Mouse (Mus musculus) MEL (cell line): Measurements from ENCODE around the gene Ets1. TPM values are rescaled to one million over a fixed set of nuclear protein-coding genes. Genes with fewer than 3 reads are reported as not detected.

Experiments
- DNase-seq: peaks from one replicate; pipeline ENCODE4 v3.0.0; 2011; ENCODE audit warnings: low read depth, low spot score
- H3K27ac ChIP-seq: 2 replicates; pipeline ENCODE4 v1.5.1; 2012; ENCODE audit warnings: low read depth, mild to moderate bottlenecking, control low read depth, low read length, moderate library complexity; ENCODE audit not compliant: control insufficient read depth
- H3K27me3 ChIP-seq, 2 experiments: fragments of 150-350 bp in 1 of 2; sonication (generic) in 1 of 2; 2 replicates each; pipeline ENCODE4 v1.6.1; 2012; ENCODE audit warnings: low read length in 2 of 2, mild to moderate bottlenecking in 2 of 2, improper control_type of control experiment in 1 of 2, moderate library complexity in 1 of 2; ENCODE audit not compliant: insufficient read depth in 2 of 2, control insufficient read depth in 1 of 2
- H3K36me3 ChIP-seq, 2 experiments: 2 replicates each; pipeline ENCODE4 v1.6.1; 2012 to 2014; ENCODE audit warnings: low read length in 2 of 2, improper control_type of control experiment in 1 of 2, inconsistent platforms in 1 of 2, mild to moderate bottlenecking in 1 of 2; ENCODE audit not compliant: insufficient read depth in 2 of 2, control insufficient read depth in 1 of 2
- H3K4me1 ChIP-seq, 2 experiments: fragments of 150-350 bp in 1 of 2; sonication (generic) in 1 of 2; 2 replicates each; pipeline ENCODE4 v1.6.1; 2012; ENCODE audit warnings: low read length in 2 of 2, improper control_type of control experiment in 1 of 2, mild to moderate bottlenecking in 1 of 2; ENCODE audit not compliant: insufficient read depth in 2 of 2, control insufficient read depth in 1 of 2
- H3K4me3 ChIP-seq, 2 experiments: fragments of 150-350 bp in 1 of 2; sonication (generic) in 1 of 2; 2 replicates each; pipeline ENCODE4 v1.5.1; 2012; ENCODE audit warnings: low read depth in 2 of 2, low read length in 2 of 2, mild to moderate bottlenecking in 2 of 2, moderate library complexity in 2 of 2, control low read depth in 1 of 2, improper control_type of control experiment in 1 of 2; ENCODE audit not compliant: control insufficient read depth in 1 of 2, insufficient read depth in 1 of 2
- H3K79me2 ChIP-seq: 2 replicates; pipeline ENCODE4 v1.6.1; 2012; ENCODE audit warnings: mild to moderate bottlenecking, low read length, moderate library complexity; ENCODE audit not compliant: control insufficient read depth, poor library complexity, insufficient read depth
- H3K9ac ChIP-seq: 2 replicates; pipeline ENCODE4 v1.6.1; 2012; ENCODE audit warnings: low read depth, mild to moderate bottlenecking, control low read depth, low read length, moderate library complexity; ENCODE audit not compliant: control insufficient read depth, poor library complexity, severe bottlenecking
- H3K9me3 ChIP-seq: fragments of 150-350 bp; sonication (generic); replicated peaks from 2 replicates; pipeline ENCODE4 v1.6.1; 2012; ENCODE audit warnings: mild to moderate bottlenecking, low read length, improper control_type of control experiment, moderate library complexity; ENCODE audit not compliant: insufficient read depth
- BHLHE40 ChIP-seq: IDR thresholded peaks from 2 replicates; pipeline ENCODE4 v1.6.1; 2012; ENCODE audit warnings: low read depth, mild to moderate bottlenecking, inconsistent platforms, low read length, improper control_type of control experiment, borderline replicate concordance
- CHD1 ChIP-seq: IDR thresholded peaks from 2 replicates; pipeline ENCODE4 v1.6.1; 2012; ENCODE audit warnings: low read depth, mild to moderate bottlenecking, inconsistent platforms, low read length, improper control_type of control experiment
- CHD2 ChIP-seq: IDR thresholded peaks from 2 replicates; pipeline ENCODE4 v1.6.1; 2011; ENCODE audit warnings: low read length, improper control_type of control experiment
- CTCF ChIP-seq, 3 experiments: IDR thresholded peaks in 2 of 3; conservative IDR thresholded peaks in 1 of 3; 2 replicates each; pipeline ENCODE4 v1.5.1; 2011 to 2012; ENCODE audit warnings: low read length in 3 of 3, low read depth in 2 of 3, mild to moderate bottlenecking in 2 of 3, improper control_type of control experiment in 1 of 3, inconsistent platforms in 1 of 3, mixed read lengths in 1 of 3, moderate library complexity in 1 of 3; ENCODE audit not compliant: control insufficient read depth in 1 of 3, insufficient read depth in 1 of 3, poor library complexity in 1 of 3, severe bottlenecking in 1 of 3
- EP300 ChIP-seq, 2 experiments: IDR thresholded peaks; 2 replicates each; pipeline ENCODE4 v1.6.1; 2011; ENCODE audit warnings: improper control_type of control experiment in 2 of 2, low read length in 2 of 2, low read depth in 1 of 2, mild to moderate bottlenecking in 1 of 2
- ETS1 ChIP-seq: IDR thresholded peaks from 2 replicates; pipeline ENCODE4 v1.6.1; 2012; ENCODE audit warnings: low read depth, mild to moderate bottlenecking, inconsistent platforms, low read length, improper control_type of control experiment, moderate library complexity
- GABPA ChIP-seq: IDR thresholded peaks from 2 replicates; pipeline ENCODE4 v1.6.1; 2012; ENCODE audit warnings: low read depth, mild to moderate bottlenecking, inconsistent platforms, low read length, improper control_type of control experiment, moderate library complexity
- HCFC1 ChIP-seq: IDR thresholded peaks from 2 replicates; pipeline ENCODE4 v1.6.1; 2012; ENCODE audit warnings: low read depth, mild to moderate bottlenecking, inconsistent platforms, low read length, improper control_type of control experiment, moderate library complexity
- MXI1 ChIP-seq: IDR thresholded peaks from 2 replicates; pipeline ENCODE4 v1.6.1; 2011; ENCODE audit warnings: mild to moderate bottlenecking, low read depth, low read length, improper control_type of control experiment
- MYB ChIP-seq: IDR thresholded peaks from 2 replicates; pipeline ENCODE4 v1.6.1; 2011; ENCODE audit warnings: mild to moderate bottlenecking, low read depth, low read length, improper control_type of control experiment
- NELFE ChIP-seq: IDR thresholded peaks from 2 replicates; pipeline ENCODE4 v1.6.1; 2011; ENCODE audit warnings: low read depth, low read length, improper control_type of control experiment
- POLR2A ChIP-seq, 2 experiments: IDR thresholded peaks; 2 replicates each; pipeline ENCODE4 v1.6.1; 2011 to 2012; ENCODE audit warnings: low read length in 2 of 2, mild to moderate bottlenecking in 2 of 2, control low read depth in 1 of 2, improper control_type of control experiment in 1 of 2, low read depth in 1 of 2, moderate library complexity in 1 of 2; ENCODE audit not compliant: control insufficient read depth in 1 of 2, insufficient read depth in 1 of 2, poor library complexity in 1 of 2
- SIN3A ChIP-seq: IDR thresholded peaks from 2 replicates; pipeline ENCODE4 v1.6.1; 2012; ENCODE audit warnings: low read length, improper control_type of control experiment, inconsistent platforms
- SMC3 ChIP-seq: IDR thresholded peaks from 2 replicates; pipeline ENCODE4 v1.6.1; 2011; ENCODE audit warnings: low read depth, low read length, improper control_type of control experiment
- UBTF ChIP-seq: IDR thresholded peaks from 2 replicates; pipeline ENCODE4 v1.6.1; 2012; ENCODE audit warnings: low read depth, mild to moderate bottlenecking, inconsistent platforms, low read length, improper control_type of control experiment, moderate library complexity, borderline replicate concordance; ENCODE audit not compliant: insufficient read depth
- USF1 ChIP-seq: IDR thresholded peaks from 2 replicates; pipeline ENCODE4 v1.6.1; 2014; ENCODE audit warnings: low read depth, mild to moderate bottlenecking, inconsistent platforms, low read length, improper control_type of control experiment, moderate library complexity
- ZMIZ1 ChIP-seq: IDR thresholded peaks from 2 replicates; pipeline ENCODE4 v1.6.1; 2012; ENCODE audit warnings: low read depth, mild to moderate bottlenecking, inconsistent platforms, low read length, improper control_type of control experiment, moderate library complexity
- ZNF384 ChIP-seq: IDR thresholded peaks from 2 replicates; pipeline ENCODE4 v1.6.1; 2012; ENCODE audit warnings: low read depth, mild to moderate bottlenecking, inconsistent platforms, low read length, improper control_type of control experiment
- polyA plus RNA-seq, 2 experiments: library from polyadenylated mRNA; stranded (reverse) in 1 of 2; unstranded in 1 of 2; fragments of >175 nt in 1 of 2; fragments of >200 nt in 1 of 2; gene quantifications; 2 replicates each; pipeline versions ENCODE4 v1.2.1 to v1.2.4; 2012; ENCODE audit warnings: low replicate concordance in 2 of 2, low read depth in 1 of 2; ENCODE audit not compliant: insufficient read length in 2 of 2, insufficient read depth in 1 of 2, missing spikeins in 1 of 2
- total RNA-seq: library from RNA; depleted of rRNA; stranded (reverse); fragments of 300-350 nt; gene quantifications from 2 replicates; pipeline ENCODE4 v1.2.3, GENCODE M21; 2012

Ets1 gene
- total and polyA plus RNA-seq, 3 experiments, result 0.10 to 0.19 TPM; not detected in 1

- Histone ChIP-seq H3K27ac (no peak overlapping the region), H3K36me3 (no peaks in the 10 kb centered on the region), H3K9me3 (no peaks in the 10 kb centered on the region), H3K27me3 (no peaks in the 10 kb centered on the region), H3K4me3 (no peak overlapping the region), H3K9ac (no peak overlapping the region), H3K79me2 (no peaks in the 10 kb centered on the region), H3K4me1 (no peaks in the 10 kb centered on the region)
- no peak for TF ChIP-seq ZMIZ1
- TF ChIP-seq HCFC1, result no peak
- no peak for TF ChIP-seq SIN3A
- TF ChIP-seq SMC3, result no peak
- TF ChIP-seq NELFE, result no peak
- TF ChIP-seq CHD1, result no peak
- TF ChIP-seq GABPA, result no peak
- TF ChIP-seq MYB, result no peak
- no peak for TF ChIP-seq BHLHE40
- no peak for TF ChIP-seq CTCF (IDR thresholded peaks at IDR 0.05 in 2 of 3, conservative IDR thresholded peaks at IDR 0.05 in 1 of 3; ENCODE audit: control insufficient read depth in 1 of 3, insufficient read depth in 1 of 3, low read depth in 2 of 3, low read length in 3 of 3, poor library complexity in 1 of 3, severe bottlenecking in 1 of 3)
- no peak for TF ChIP-seq ETS1
- no peak for TF ChIP-seq EP300 (IDR thresholded peaks at IDR 0.05; ENCODE audit: low read depth in 1 of 2, low read length in 2 of 2)
- DNase-seq, result no peak
These were observed 122.4 kb downstream of the Ets1 start for GRCm38 (mm10) chr9:32758280-32758905.

DNA sequence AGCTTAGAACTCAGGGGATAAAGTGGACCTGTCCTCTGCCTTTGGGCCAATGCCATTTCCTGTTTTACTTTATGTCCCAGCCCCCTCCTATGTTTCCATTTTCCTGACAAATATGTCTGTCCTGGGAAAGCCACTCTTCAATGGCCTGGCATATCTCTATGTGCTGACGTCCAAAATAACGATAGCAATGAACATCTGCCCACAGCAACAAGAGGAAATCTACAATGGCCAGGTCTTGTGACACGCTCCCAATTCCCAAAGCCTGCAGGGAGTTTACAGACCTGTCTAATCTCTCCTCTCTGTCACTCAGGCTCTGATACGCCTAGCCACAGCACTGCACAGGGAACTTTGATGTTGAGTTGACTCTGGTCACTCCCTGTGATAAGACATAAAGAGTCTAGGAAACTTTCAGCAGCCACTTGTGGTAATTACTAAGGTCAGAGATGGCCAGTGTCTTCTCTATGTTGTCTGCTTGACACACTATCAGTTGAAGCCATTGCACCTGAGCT, 124.7 kb downstream of the Ets1 start:
- TF ChIP-seq SMC3, result no peak
- no peak for TF ChIP-seq GABPA
- no peak for TF ChIP-seq UBTF
- no peak for TF ChIP-seq MXI1
- TF ChIP-seq USF1, result no peak
- no peak for TF ChIP-seq CHD2
- TF ChIP-seq BHLHE40, result no peak
- no peak for TF ChIP-seq ZNF384
- TF ChIP-seq POLR2A (IDR thresholded peaks at IDR 0.05; ENCODE audit: control insufficient read depth in 1 of 2, insufficient read depth in 1 of 2, low read depth in 1 of 2, low read length in 2 of 2, poor library complexity in 1 of 2), result no peak
- no peak for TF ChIP-seq HCFC1
- no peak overlapping the region for H3K9ac ChIP-seq
- H3K79me2 ChIP-seq, result no peaks in the 10 kb centered on the region
- no peak for DNase-seq
- H3K4me1 ChIP-seq, result no peaks in the 10 kb centered on the region
- H3K36me3 ChIP-seq, result no peaks in the 10 kb centered on the region
- H3K4me3 ChIP-seq, result no peak overlapping the region
- no peaks in the 10 kb centered on the region for H3K27me3 ChIP-seq
- no peak overlapping the region for H3K27ac ChIP-seq
- H3K9me3 ChIP-seq, result no peaks in the 10 kb centered on the region
